Mouse (Mus musculus) midbrain, embryonic 16.5 days (tissue): ENCODE measurements at regions not wholly inside any gene's neighbourhood (a gene's known extent, or its start where the extent isn't known, plus 50 kb on each side); places are given as distances from the start of the nearest gene placed in this dataset.

Experiments
- ATAC-seq: fragments of 200-750 bp; cut with Nextera tagmentation; 2 replicates; pipeline ENCODE4 v1.8.0; 2017; ENCODE audit warnings: moderate TSS enrichment
- H3K27ac ChIP-seq: fragments of 300-500 bp; sonication (generic); 2 replicates; pipeline ENCODE4 v1.5.1; 2014; ENCODE audit warnings: mild to moderate bottlenecking, low read length, mixed read lengths
- H3K27me3 ChIP-seq: fragments of 300-500 bp; sonication (generic); 2 replicates; pipeline ENCODE4 v1.6.1; 2014; ENCODE audit warnings: low read depth, low read length, mixed read lengths; ENCODE audit not compliant: control insufficient read depth, insufficient read depth
- H3K36me3 ChIP-seq: fragments of 300-500 bp; sonication (generic); 2 replicates; pipeline ENCODE4 v1.6.1; 2014; ENCODE audit warnings: mild to moderate bottlenecking, low read length, moderate library complexity, mixed read lengths; ENCODE audit not compliant: control insufficient read depth, insufficient read depth
- H3K4me1 ChIP-seq: fragments of 300-500 bp; sonication (generic); 2 replicates; pipeline ENCODE4 v1.6.1; 2014; ENCODE audit warnings: mild to moderate bottlenecking, low read length, mixed read lengths; ENCODE audit not compliant: control insufficient read depth, insufficient read depth
- H3K4me2 ChIP-seq: fragments of 300-500 bp; sonication (generic); 2 replicates; pipeline ENCODE4 v1.6.1; 2014; ENCODE audit warnings: mild to moderate bottlenecking, low read length, mixed read lengths
- H3K4me3 ChIP-seq: fragments of 300-500 bp; sonication (generic); 2 replicates; pipeline ENCODE4 v1.5.1; 2014; ENCODE audit warnings: low read depth, mild to moderate bottlenecking, low read length, moderate library complexity, mixed read lengths
- H3K9ac ChIP-seq: fragments of 300-500 bp; sonication (generic); 2 replicates; pipeline ENCODE4 v1.6.1; 2014; ENCODE audit warnings: low read depth, low read length, mixed read lengths
- H3K9me3 ChIP-seq: fragments of 300-500 bp; sonication (generic); replicated peaks from 2 replicates; pipeline ENCODE4 v1.6.1; 2014; ENCODE audit warnings: mild to moderate bottlenecking, low read length, mixed read lengths; ENCODE audit not compliant: control insufficient read depth, poor library complexity, severe bottlenecking
- WGBS: fragments of 180-500 bp; shearing (Covaris S2); extraction: QIAGEN DNeasy Blood & Tissue Kit; methylation state at CpG from one replicate; pipeline ENCODE4 v1.1.7; 2014; 5-methylcytosine and 5-hydroxymethylcytosine counted together

DNA sequence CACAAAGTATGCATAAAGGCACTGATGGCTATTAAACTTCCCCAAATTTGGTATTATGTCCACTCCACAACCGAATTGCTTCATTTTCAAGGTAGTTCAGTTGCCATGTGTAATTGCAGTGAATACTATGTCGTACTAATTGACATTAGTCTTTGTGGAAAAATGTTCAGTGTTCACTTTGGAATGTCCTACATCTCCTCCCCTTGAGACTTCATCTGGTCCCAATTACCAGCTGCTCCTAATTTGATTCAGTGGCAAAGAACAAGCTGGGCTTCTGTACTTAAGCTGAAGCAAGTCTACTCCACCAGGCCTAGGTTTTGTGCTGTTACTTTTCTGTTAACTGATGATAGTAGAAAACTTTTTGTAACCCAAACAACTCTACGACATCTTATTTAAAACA is 485.6 kb downstream of the Col12a1 start:
- Histone ChIP-seq H3K4me2 (no peak overlapping the region), H3K27me3 (no peaks in the 10 kb centered on the region), H3K9me3 (no peaks in the 10 kb centered on the region), H3K4me1 (no peaks in the 10 kb centered on the region), H3K27ac (no peak overlapping the region), H3K9ac (no peak overlapping the region), H3K4me3 (no peak overlapping the region), H3K36me3 (no peaks in the 10 kb centered on the region)
- 75% methylated on average over 3 of the region's 3 CpGs for WGBS
- ATAC-seq = no peak

GRCm38 (mm10) chr9:79233751-79234150 is 484.9 kb downstream of the Col12a1 start:
- Histone ChIP-seq H3K9me3 (no peaks in the 10 kb centered on the region), H3K4me1 (no peaks in the 10 kb centered on the region), H3K4me3 (no peak overlapping the region), H3K27me3 (no peaks in the 10 kb centered on the region), H3K9ac (no peak overlapping the region), H3K27ac (no peak overlapping the region), H3K36me3 (no peaks in the 10 kb centered on the region), H3K4me2 (no peak overlapping the region)
- ATAC-seq = no peak
- 89% methylated on average over 1 of the region's 1 CpGs for WGBS

DNA sequence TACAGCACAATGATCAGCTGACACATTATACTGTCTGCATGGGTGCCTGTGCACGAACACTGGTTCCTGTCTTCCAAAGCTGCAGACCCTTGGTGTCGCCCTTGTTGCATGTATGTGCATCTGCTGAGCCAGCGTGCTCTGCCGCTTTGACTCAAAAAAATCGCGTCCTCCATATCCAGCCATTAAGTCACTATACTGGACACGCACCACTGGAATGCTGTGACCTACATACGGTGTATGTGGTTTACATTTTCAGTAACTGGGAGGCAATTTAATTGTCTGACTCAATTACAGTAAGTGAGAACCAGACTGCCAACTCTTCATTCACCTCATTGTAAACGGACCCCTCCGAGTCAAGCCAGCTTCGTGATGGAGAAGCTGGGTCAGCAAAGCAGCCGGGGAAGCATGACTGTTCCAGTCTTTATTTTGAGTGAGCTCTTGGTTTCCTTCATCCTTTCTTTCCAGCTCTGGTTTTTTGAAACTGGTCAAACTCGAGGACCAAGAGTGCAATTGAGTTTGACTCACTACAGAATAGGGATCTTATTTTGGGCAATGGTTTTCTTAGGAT is 448.9 kb downstream of the Col12a1 start:
- H3K4me2 ChIP-seq = no peak overlapping the region
- H3K27ac ChIP-seq = no peak overlapping the region
- no peaks in the 10 kb centered on the region for H3K27me3 ChIP-seq
- H3K9me3 ChIP-seq = no peaks in the 10 kb centered on the region
- no peak overlapping the region for H3K4me3 ChIP-seq
- no peak overlapping the region for H3K9ac ChIP-seq
- H3K36me3 ChIP-seq = no peaks in the 10 kb centered on the region
- no peaks in the 10 kb centered on the region for H3K4me1 ChIP-seq
- ATAC-seq = peak; percentile 21; the same call in 1 of the 2 replicates
- WGBS = 82% methylated on average over 13 of the region's 13 CpGs

DNA sequence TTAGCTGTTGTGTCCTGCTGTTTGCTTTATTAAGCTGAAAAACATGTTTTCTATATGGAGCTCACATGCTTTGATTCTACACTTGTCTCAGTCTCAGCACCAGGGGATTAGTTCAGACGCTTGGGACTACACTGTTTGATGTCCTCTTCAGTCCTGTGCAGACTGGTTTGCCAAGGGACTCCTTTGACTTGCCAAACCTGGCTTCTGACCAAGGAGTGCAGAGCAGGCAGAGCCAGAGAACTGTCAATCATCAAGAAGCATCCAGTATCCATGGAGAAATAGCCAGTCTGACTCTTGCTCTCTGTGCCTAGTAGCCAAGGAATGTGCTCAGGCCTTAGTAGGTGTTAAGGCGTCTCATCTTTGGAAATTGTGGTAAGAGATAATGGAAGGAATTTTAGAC is 448.4 kb downstream of the Col12a1 start:
- ATAC-seq = peak; percentile 93
- H3K9me3 ChIP-seq = no peaks in the 10 kb centered on the region
- H3K4me3 ChIP-seq = no peak overlapping the region
- H3K9ac ChIP-seq = no peak overlapping the region
- no peak overlapping the region for H3K27ac ChIP-seq
- no peak overlapping the region for H3K4me2 ChIP-seq
- no peaks in the 10 kb centered on the region for H3K4me1 ChIP-seq
- H3K27me3 ChIP-seq = no peaks in the 10 kb centered on the region
- 67% methylated on average over 2 of the region's 2 CpGs for WGBS
- H3K36me3 ChIP-seq = no peaks in the 10 kb centered on the region

DNA sequence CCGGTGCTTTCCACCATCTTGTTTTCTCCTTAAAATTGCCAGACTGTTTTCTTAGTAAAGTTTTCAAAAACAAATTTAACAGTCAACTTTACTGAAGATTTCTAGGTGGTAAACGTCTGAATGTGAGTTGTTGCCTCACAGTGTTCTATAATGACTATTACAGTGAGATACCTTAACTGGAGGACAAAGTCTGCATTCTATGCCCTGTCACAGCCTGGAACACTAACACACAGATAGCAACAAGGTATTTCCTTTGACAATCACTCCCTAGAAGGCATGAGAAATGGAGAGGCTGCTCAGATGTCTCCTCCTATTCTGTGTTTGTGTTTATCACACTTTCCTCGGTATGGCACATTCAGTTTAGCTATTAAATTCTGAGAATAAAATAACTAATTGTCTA is 430.8 kb downstream of the Col12a1 start:
- Histone ChIP-seq H3K4me3 (no peak overlapping the region), H3K27me3 (no peaks in the 10 kb centered on the region), H3K9ac (no peak overlapping the region), H3K36me3 (no peaks in the 10 kb centered on the region), H3K9me3 (no peaks in the 10 kb centered on the region), H3K4me2 (no peak overlapping the region), H3K27ac (no peak overlapping the region), H3K4me1 (no peaks in the 10 kb centered on the region)
- 93% methylated on average over 3 of the region's 3 CpGs for WGBS
- ATAC-seq = no peak

GRCm38 (mm10) chr9:79295306-79295705 is 423.3 kb downstream of the Col12a1 start:
- no peaks in the 10 kb centered on the region for H3K4me1 ChIP-seq
- no peak for ATAC-seq

GRCm38 (mm10) chr9:79301580-79301979 is 417.1 kb downstream of the Col12a1 start:
- H3K27ac ChIP-seq = no peak overlapping the region
- WGBS = 83% methylated on average over 3 of the region's 3 CpGs
- no peak overlapping the region for H3K9ac ChIP-seq
- no peaks in the 10 kb centered on the region; the same call in 1 of the 2 replicates for H3K9me3 ChIP-seq
- H3K27me3 ChIP-seq = no peaks in the 10 kb centered on the region
- no peaks in the 10 kb centered on the region for H3K4me1 ChIP-seq
- H3K4me3 ChIP-seq = no peak overlapping the region
- no peaks in the 10 kb centered on the region for H3K36me3 ChIP-seq
- H3K4me2 ChIP-seq = no peak overlapping the region
- no peak for ATAC-seq

More at GRCm38 (mm10) chr9:79295306-79295705, 423.3 kb downstream of the Col12a1 start:
- 75% methylated on average over 3 of the region's 3 CpGs for WGBS
- Histone ChIP-seq H3K27ac (no peak overlapping the region), H3K9ac (no peak overlapping the region), H3K4me3 (no peak overlapping the region), H3K27me3 (no peaks in the 10 kb centered on the region), H3K36me3 (no peaks in the 10 kb centered on the region), H3K9me3 (no peaks in the 10 kb centered on the region), H3K4me2 (no peak overlapping the region)

DNA sequence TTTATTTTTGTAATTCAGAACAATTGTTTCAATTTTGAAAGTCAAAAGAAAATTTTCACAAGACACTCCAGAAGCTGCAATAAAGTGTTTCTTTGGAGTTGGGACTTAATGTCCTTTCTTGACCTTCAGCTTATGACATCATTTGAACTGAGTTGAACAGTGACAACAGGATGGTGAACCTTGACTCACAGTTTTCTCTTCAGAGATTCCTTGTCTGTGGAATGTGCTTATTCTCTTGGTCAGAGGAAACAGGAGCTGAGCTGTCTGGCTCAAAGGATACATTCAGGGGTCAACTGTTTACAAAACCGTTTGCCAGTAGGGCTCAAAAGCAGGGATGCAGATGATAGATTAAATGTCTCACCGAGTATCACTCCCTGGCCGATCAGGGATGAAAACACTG is 408.0 kb downstream of the Col12a1 start:
- Histone ChIP-seq H3K4me2 (no peak overlapping the region), H3K9ac (no peak overlapping the region), H3K36me3 (no peaks in the 10 kb centered on the region), H3K4me1 (no peaks in the 10 kb centered on the region), H3K27ac (no peak overlapping the region), H3K4me3 (no peak overlapping the region), H3K27me3 (no peaks in the 10 kb centered on the region), H3K9me3 (no peaks in the 10 kb centered on the region)
- WGBS = 75% methylated on average over 3 of the region's 3 CpGs
- no peak for ATAC-seq

- Histone ChIP-seq H3K4me2 (no peak overlapping the region), H3K4me1 (no peaks in the 10 kb centered on the region), H3K9me3 (no peaks in the 10 kb centered on the region), H3K27ac (no peak overlapping the region), H3K27me3 (no peaks in the 10 kb centered on the region), H3K9ac (no peak overlapping the region), H3K4me3 (no peak overlapping the region), H3K36me3 (no peaks in the 10 kb centered on the region)
- ATAC-seq = no peak
These were observed 401.2 kb downstream of the Col12a1 start for GRCm38 (mm10) chr9:79317411-79317810.
